Mouse (Mus musculus): ENCODE measurements around the gene Nprl3. TPM values are rescaled to one million over a fixed set of nuclear protein-coding genes. Genes with fewer than 3 reads are reported as not detected.

Nprl3 gene
- polyA plus RNA-seq, 1 experiment from 2014 or later, result 48.4 TPM

DNA sequence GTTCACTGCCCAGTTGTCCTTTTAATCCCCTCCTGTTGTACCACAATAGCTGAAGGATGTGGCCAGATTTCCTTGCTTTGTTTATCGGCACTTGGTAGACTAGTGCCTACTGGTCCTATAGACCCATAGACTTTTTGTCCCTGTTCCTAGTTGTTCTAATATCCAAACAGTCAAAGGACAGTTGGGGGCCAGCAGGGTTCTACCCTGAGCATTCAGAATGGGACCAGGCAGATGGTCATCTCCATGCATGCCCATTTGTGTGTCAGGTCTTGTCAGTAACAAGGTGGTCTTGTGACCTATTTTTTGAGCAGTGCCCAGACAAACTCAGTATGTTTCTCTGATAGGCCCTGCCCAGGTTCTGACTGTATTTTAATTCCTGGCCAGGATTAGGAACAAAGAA lies 40.5 kb downstream of the Nprl3 start:
- ATAC-seq (replicated peaks), result 0 out of 2 replicates have a peak, but pooled peaks have one; percentile 0

GRCm38 (mm10) chr11:32226124-32226871 lies 41.2 kb downstream of the Nprl3 start, which contains the start of gene Mpg:
TSS of gene Mpg (plus strand) at chr11:32226505.
- peak within 1 kb of the TSS; percentile 58 for H3K4me2 ChIP-seq
- WGBS, result 3% methylated on average over 47 of the region's 47 CpGs
- H3K36me3 ChIP-seq (replicated peaks), result peaks cover 4% of the 10 kb centered on the region
- H3K27me3 ChIP-seq (replicated peaks), result peaks cover 28% of the 10 kb centered on the region
- peak; percentile 87 for ATAC-seq (replicated peaks)
- H3K27ac ChIP-seq, result peak within 1 kb of the TSS; percentile 80
- peak within 1 kb of the TSS; percentile 62 for H3K4me3 ChIP-seq
- peaks cover 35% of the 10 kb centered on the region for H3K4me1 ChIP-seq
- peak within 1 kb of the TSS; percentile 71 for H3K9ac ChIP-seq
- no peaks in the 10 kb centered on the region for H3K9me3 ChIP-seq

More for the DNA sequence above, 40.5 kb downstream of the Nprl3 start:
- H3K27ac ChIP-seq, result peak overlapping the region; percentile 80
- 17% methylated on average over 1 of the region's 1 CpGs for WGBS
- H3K4me3 ChIP-seq, result peak overlapping the region; percentile 62
- peaks cover 30% of the 10 kb centered on the region for H3K4me1 ChIP-seq
- no peaks in the 10 kb centered on the region for H3K9me3 ChIP-seq
- peak overlapping the region; percentile 58 for H3K4me2 ChIP-seq
- peak overlapping the region; percentile 71 for H3K9ac ChIP-seq
- peaks cover 10% of the 10 kb centered on the region for H3K36me3 ChIP-seq (replicated peaks)
- peaks cover 22% of the 10 kb centered on the region for H3K27me3 ChIP-seq (replicated peaks)

GRCm38 (mm10) chr11:32225222-32226104 lies 42.0 kb downstream of the Nprl3 start:
- H3K4me3 ChIP-seq, result no peak overlapping the region
- no peak overlapping the region for H3K9ac ChIP-seq
- H3K4me2 ChIP-seq, result no peak overlapping the region
- peaks cover 40% of the 10 kb centered on the region for H3K4me1 ChIP-seq
- peaks cover 36% of the 10 kb centered on the region for H3K27me3 ChIP-seq (replicated peaks)
- no peaks in the 10 kb centered on the region; the same call in 1 of the 2 replicates for H3K36me3 ChIP-seq (replicated peaks)
- H3K9me3 ChIP-seq, result no peaks in the 10 kb centered on the region
- WGBS, result 64% methylated on average over 7 of the region's 7 CpGs
- no peak for ATAC-seq (replicated peaks)
- H3K27ac ChIP-seq, result peak overlapping the region; percentile 53

DNA sequence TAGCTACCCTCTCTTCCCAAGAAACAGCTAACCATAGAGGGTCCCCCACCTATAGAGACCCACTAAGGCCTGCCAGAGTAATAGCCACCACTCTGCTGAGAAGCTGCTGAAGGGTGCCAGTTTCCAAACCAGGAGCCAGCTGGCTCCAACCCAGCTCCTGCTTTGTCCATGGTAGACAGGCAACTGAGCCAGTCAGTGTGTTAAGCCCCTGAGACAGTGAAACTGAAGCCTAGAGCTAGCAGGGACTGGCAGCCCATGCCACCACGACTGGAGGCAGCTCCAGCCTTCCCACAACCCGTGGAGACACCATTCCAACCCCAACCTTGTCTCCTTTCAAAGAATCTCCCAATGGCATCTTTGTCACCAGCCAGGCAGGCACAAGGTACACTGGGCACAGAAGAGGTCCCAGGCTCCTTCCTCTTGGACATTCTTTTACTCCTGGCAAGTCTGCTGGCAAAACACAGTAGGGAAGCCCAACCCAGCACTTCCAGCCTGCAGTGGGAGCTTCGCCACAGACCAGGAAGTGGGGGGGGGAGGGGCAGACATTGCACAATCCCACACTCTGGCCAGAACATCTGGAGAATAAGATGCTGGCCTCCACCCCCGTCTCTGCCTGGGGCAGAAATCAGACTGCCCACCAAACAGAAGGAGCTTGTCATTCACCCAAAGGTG lies 42.9 kb downstream of the Nprl3 start:
- Histone ChIP-seq H3K36me3 (replicated peaks) (no peaks in the 10 kb centered on the region), H3K27me3 (replicated peaks) (peaks cover 39% of the 10 kb centered on the region), H3K4me1 (peaks cover 40% of the 10 kb centered on the region), H3K4me3 (no peak overlapping the region), H3K4me2 (no peak overlapping the region), H3K9ac (no peak overlapping the region), H3K9me3 (no peaks in the 10 kb centered on the region), H3K27ac (peak overlapping the region; percentile 53)
- ATAC-seq (replicated peaks), result no peak
- WGBS, result 31% methylated on average over 4 of the region's 4 CpGs

GRCm38 (mm10) chr11:32223297-32223967 lies 44.1 kb downstream of the Nprl3 start:
- peak overlapping the region; percentile 98; the same call in 1 of the 2 replicates for H3K4me2 ChIP-seq
- H3K27me3 ChIP-seq (replicated peaks), result peaks cover 39% of the 10 kb centered on the region
- H3K9ac ChIP-seq, result peak overlapping the region; percentile 23; the same call in 1 of the 2 replicates
- no peak overlapping the region for H3K27ac ChIP-seq
- H3K36me3 ChIP-seq (replicated peaks), result no peaks in the 10 kb centered on the region
- H3K4me3 ChIP-seq, result no peak overlapping the region; the same call in 1 of the 2 replicates
- no peaks in the 10 kb centered on the region for H3K9me3 ChIP-seq
- peaks cover 40% of the 10 kb centered on the region for H3K4me1 ChIP-seq
- ATAC-seq (replicated peaks), result no peak
- 74% methylated on average over 4 of the region's 4 CpGs for WGBS

DNA sequence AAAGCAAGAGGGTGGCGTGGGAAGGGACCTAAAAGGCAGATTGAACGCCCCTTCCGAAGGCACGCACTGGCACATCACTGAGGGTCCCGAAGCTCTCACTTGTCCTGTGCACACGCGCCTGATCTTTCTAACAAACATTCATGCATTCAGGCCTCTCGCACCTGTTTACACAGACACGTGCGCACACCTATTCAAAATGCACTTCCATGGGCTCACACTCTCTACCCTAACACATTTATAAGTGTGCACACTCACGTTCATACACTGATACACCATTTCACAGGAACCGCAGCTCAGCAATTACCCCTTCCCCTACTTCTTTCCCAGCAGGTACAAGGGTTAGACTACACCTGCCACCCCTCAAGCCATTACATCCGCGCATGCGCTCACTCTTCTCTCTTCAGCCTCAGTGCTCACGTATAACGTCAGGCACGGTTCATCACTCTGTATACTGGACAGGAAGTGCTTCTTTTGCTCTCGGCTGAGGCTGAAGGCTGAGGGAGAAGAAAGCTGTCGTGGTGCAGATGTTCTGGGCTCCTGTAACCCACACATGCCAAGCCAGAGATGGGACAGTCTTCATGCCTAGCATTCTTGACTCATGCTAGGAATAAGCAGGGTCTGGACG lies 44.8 kb downstream of the Nprl3 start:
- peaks cover 39% of the 10 kb centered on the region for H3K27me3 ChIP-seq (replicated peaks)
- ATAC-seq (replicated peaks), result no peak
- no peak overlapping the region for H3K27ac ChIP-seq
- no peaks in the 10 kb centered on the region for H3K36me3 ChIP-seq (replicated peaks)
- H3K4me1 ChIP-seq, result peaks cover 38% of the 10 kb centered on the region
- peak overlapping the region; percentile 98 for H3K4me2 ChIP-seq
- no peaks in the 10 kb centered on the region for H3K9me3 ChIP-seq
- H3K9ac ChIP-seq, result peak overlapping the region; percentile 62; the same call in 1 of the 2 replicates
- WGBS, result 9% methylated on average over 21 of the region's 21 CpGs
- peak overlapping the region; percentile 65 for H3K4me3 ChIP-seq

DNA sequence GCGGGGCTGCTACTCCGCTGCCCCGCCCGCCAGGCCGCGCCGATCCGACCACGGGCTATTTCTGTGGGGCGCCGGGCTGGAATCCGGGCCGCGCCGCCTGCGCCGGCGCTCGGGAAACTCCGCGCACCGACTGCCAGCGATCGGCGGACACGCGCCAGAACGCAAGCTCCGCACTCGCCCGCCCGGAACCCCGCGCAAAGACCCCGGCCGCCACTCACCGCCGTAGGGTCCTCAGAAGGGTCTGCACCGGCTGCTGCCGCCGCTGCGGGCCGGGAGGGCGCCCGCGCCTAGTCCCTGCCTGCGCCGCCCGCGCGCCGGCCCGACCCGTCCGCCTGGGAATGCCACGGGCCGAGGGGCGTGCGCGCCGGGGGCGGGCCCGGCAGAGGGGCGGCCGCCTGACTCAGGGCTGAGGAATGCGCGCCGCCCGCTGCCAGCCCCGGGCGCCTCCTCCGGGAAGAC lies 45.5 kb downstream of the Nprl3 start, which contains the start of gene Rhbdf1:
Gene Rhbdf1 (minus strand): TSS at position 350 of the 459 bp plus-strand sequence.
- under 1% methylated on average over 55 of the region's 72 CpGs for WGBS
- H3K4me2 ChIP-seq, result peak within 1 kb of the TSS; percentile 98
- H3K27me3 ChIP-seq (replicated peaks), result peaks cover 39% of the 10 kb centered on the region
- peak within 1 kb of the TSS; percentile 65 for H3K4me3 ChIP-seq
- peak within 1 kb of the TSS; percentile 67 for H3K27ac ChIP-seq
- H3K36me3 ChIP-seq (replicated peaks), result no peaks in the 10 kb centered on the region
- H3K9me3 ChIP-seq, result no peaks in the 10 kb centered on the region
- H3K4me1 ChIP-seq, result peaks cover 33% of the 10 kb centered on the region
- ATAC-seq (replicated peaks), result 0 out of 2 replicates have a peak, but pooled peaks have one; percentile 7
- H3K9ac ChIP-seq, result peak within 1 kb of the TSS; percentile 62

DNA sequence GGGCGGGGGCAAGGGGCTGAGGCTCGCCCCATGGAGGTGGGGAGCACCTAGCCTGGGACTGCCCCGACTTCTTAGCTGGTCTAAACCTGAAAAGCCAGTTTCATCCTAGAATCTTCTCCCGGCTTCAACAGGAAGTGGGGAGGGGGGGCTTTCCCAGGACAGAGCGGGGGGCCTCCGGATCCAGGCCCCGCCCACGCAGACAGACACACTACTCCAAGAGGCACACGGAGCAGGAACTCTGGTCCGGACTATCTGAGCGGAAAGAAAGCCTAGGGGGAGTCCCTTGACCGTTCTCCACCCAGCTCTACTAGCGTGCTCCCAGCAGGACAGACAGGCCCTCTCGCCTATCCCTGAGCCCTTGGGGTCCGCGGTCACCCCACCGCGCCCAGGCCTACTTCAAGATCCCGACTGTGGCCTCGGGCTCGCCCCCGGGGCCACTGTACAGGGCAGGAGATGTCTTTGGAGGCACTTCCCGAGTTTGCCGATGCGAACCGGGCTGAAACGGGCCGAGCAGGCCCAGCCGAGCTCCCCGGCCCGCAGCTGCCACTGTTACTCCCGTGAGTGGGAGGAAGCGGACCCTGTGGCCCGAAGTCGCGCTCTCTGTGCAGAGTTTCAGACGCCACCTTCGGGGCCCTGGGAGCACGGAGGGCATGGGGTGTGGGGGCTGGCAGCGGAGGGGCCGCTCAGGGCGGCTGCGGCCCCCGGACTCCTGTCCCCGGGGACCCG lies 46.1 kb downstream of the Nprl3 start:
- Histone ChIP-seq H3K27ac (peak overlapping the region; percentile 67), H3K36me3 (replicated peaks) (no peaks in the 10 kb centered on the region), H3K9me3 (no peaks in the 10 kb centered on the region), H3K9ac (peak overlapping the region; percentile 62), H3K4me2 (peak overlapping the region; percentile 98), H3K4me1 (peaks cover 30% of the 10 kb centered on the region), H3K4me3 (peak overlapping the region; percentile 65), H3K27me3 (replicated peaks) (peaks cover 39% of the 10 kb centered on the region)
- ATAC-seq (replicated peaks), result peak; percentile 18; the same call in 1 of the 2 replicates
- under 1% methylated on average over 45 of the region's 46 CpGs for WGBS

DNA sequence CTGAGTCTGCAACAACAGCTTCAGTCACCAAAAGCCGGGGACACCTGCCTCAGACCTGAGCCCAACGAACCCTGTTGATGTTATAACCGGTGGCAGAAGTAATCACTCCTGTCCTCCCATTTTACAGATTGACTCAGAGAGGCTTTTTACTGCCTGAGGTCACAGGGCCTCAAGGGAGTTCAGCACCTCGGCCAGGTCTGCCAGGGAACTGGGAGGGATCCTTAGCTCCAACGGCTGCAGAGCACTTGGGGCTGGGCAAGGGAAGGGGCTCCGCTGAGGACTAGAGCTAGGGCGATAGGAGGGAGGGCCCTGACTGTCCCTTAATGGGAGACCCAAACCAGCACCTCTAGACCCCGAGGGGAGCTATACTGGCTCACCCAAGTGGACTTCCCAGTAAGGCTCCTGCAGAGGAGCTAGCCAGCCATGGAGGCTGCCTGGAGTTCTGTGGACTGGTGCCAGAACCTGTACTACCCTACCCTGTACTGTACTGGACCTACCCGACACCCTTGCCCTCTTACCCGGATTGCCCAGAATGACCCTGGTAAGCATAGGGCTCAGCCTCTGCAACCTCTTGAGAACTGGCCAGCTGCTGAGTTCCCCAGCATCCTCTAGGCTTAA lies 46.8 kb downstream of the Nprl3 start:
- H3K27me3 ChIP-seq (replicated peaks), result peaks cover 39% of the 10 kb centered on the region

DNA sequence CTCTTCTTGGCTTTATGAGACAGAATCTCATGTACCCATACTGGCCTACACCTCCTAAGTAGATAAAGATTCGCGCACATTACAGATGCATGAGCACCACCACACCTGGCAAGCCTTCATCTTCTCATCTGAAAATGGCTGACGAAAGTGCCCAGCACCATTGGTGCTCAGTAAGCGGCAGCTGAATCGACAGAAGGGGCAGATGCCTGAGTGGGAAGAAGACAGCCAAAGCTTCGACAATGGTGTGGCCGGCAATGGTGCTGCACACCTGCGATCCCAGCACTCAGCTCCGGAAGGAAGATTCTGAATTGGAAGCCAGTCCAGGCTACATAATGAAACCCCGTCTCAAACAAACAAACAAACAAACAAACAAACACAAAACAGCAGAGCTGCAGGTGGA lies 48.2 kb downstream of the Nprl3 start:
- Histone ChIP-seq H3K36me3 (replicated peaks) (no peaks in the 10 kb centered on the region), H3K4me2 (no peak overlapping the region), H3K27ac (no peak overlapping the region), H3K9ac (no peak overlapping the region), H3K27me3 (replicated peaks) (peaks cover 39% of the 10 kb centered on the region), H3K9me3 (no peaks in the 10 kb centered on the region), H3K4me1 (peaks cover 25% of the 10 kb centered on the region), H3K4me3 (no peak overlapping the region)
- ATAC-seq (replicated peaks), result no peak
- WGBS, result 92% methylated on average over 10 of the region's 10 CpGs

More for the DNA sequence above, 46.8 kb downstream of the Nprl3 start:
- Histone ChIP-seq H3K36me3 (replicated peaks) (no peaks in the 10 kb centered on the region), H3K9ac (peak overlapping the region; percentile 62), H3K4me1 (peaks cover 30% of the 10 kb centered on the region), H3K9me3 (no peaks in the 10 kb centered on the region), H3K4me3 (peak overlapping the region; percentile 65), H3K27ac (no peak overlapping the region), H3K4me2 (peak overlapping the region; percentile 98)
- peak; percentile 9 for ATAC-seq (replicated peaks)
- WGBS, result 39% methylated on average over 10 of the region's 10 CpGs

All from midbrain, embryonic 15.5 days (tissue).